Mouse (Mus musculus) heart, postnatal 0 days (tissue): ENCODE results near the gene Gpm6b. TPM values are rescaled to one million over a fixed set of nuclear protein-coding genes. Genes with fewer than 3 reads are reported as not detected.

Source experiments
- ATAC-seq: fragments of 200-750 bp; cut with Nextera tagmentation; 2 replicates; pipeline ENCODE4 v1.8.0; 2017; ENCODE audit warnings: low read depth, moderate number of reproducible peaks, moderate library complexity; ENCODE audit not compliant: insufficient read depth
- DNase-seq: peaks from one replicate; pipeline ENCODE4 v3.0.0-alpha.2; 2016; ENCODE audit warnings: low spot score
- H3K27ac ChIP-seq: fragments of 300-500 bp; sonication (generic); 2 replicates; pipeline ENCODE4 v1.5.1; 2014; ENCODE audit warnings: low read depth, mild to moderate bottlenecking
- H3K27me3 ChIP-seq: fragments of 300-500 bp; sonication (generic); 2 replicates; pipeline ENCODE4 v1.6.1; 2014; ENCODE audit warnings: low read length, mixed read lengths; ENCODE audit not compliant: control insufficient read depth, insufficient read depth
- H3K36me3 ChIP-seq: fragments of 300-500 bp; sonication (generic); replicated peaks from 2 replicates; pipeline ENCODE4 v1.6.1; 2014; ENCODE audit warnings: low read length, mixed read lengths; ENCODE audit not compliant: control insufficient read depth, insufficient read depth
- H3K4me1 ChIP-seq: fragments of 300-500 bp; sonication (generic); 2 replicates; pipeline ENCODE4 v1.6.1; 2014; ENCODE audit warnings: antibody characterized with exemption; ENCODE audit not compliant: control insufficient read depth, insufficient read depth
- H3K4me2 ChIP-seq: fragments of 300-500 bp; sonication (generic); 2 replicates; pipeline ENCODE4 v1.6.1; 2014; ENCODE audit warnings: low read depth, mild to moderate bottlenecking, low read length, moderate library complexity
- H3K4me3 ChIP-seq: fragments of 300-500 bp; sonication (generic); 2 replicates; pipeline ENCODE4 v1.5.1; 2014; ENCODE audit warnings: low read depth, low read length
- H3K9ac ChIP-seq: fragments of 300-500 bp; sonication (generic); replicated peaks from 2 replicates; pipeline ENCODE4 v1.6.1; 2014; ENCODE audit warnings: low read depth, low read length, mixed read lengths
- H3K9me3 ChIP-seq: fragments of 300-500 bp; sonication (generic); replicated peaks from 2 replicates; pipeline ENCODE4 v1.6.1; 2016; ENCODE audit warnings: low read length; ENCODE audit not compliant: control insufficient read depth
- CTCF ChIP-seq: IDR thresholded peaks from 2 replicates; pipeline ENCODE4 v1.5.1; 2016; ENCODE audit warnings: antibody characterized with exemption, control low read depth, low read depth
- EP300 ChIP-seq: IDR thresholded peaks from 2 replicates; pipeline ENCODE4 v1.6.1; 2016; ENCODE audit warnings: antibody characterized with exemption, low read depth
- WGBS: fragments of 180-500 bp; shearing (Covaris S2); extraction: QIAGEN DNeasy Blood & Tissue Kit; methylation state at CpG from one replicate; pipeline ENCODE4 v1.1.7; 2014; 5-methylcytosine and 5-hydroxymethylcytosine counted together
- polyA plus RNA-seq: library from polyadenylated mRNA; unstranded; fragments of >200 nt; fragmentation: Nextera tagmentation; extraction: Ambion mirVana; gene quantifications from 2 replicates; pipeline ENCODE4 v1.2.1, GENCODE M21; 2015
- total RNA-seq: library from RNA; depleted of rRNA; stranded (reverse); fragments of >200 nt; gene quantifications from 2 replicates; pipeline ENCODE4 v1.2.3, GENCODE M21; 2014; ENCODE audit warnings: low replicate concordance

Gene Gpm6b
- total and polyA plus RNA-seq, 2 experiments from 2014 or later: 3.9 to 13.0 TPM

- 59% methylated on average over 4 of the region's 4 CpGs for WGBS
- no peaks in the 10 kb centered on the region for H3K4me1 ChIP-seq
- no peaks in the 10 kb centered on the region for H3K9me3 ChIP-seq
- H3K9ac ChIP-seq: no peak overlapping the region
- H3K36me3 ChIP-seq: no peaks in the 10 kb centered on the region
- ATAC-seq: no peak
- TF ChIP-seq CTCF: no peak
- no peak for TF ChIP-seq EP300
- H3K4me3 ChIP-seq: no peak overlapping the region
- no peak overlapping the region for H3K27ac ChIP-seq
- no peaks in the 10 kb centered on the region for H3K27me3 ChIP-seq
- no peak overlapping the region for H3K4me2 ChIP-seq
- DNase-seq: no peak
Observed at GRCm38 (mm10) chrX:166339911-166340310, 101.2 kb downstream of the Gpm6b start.

GRCm38 (mm10) chrX:166341795-166342194, 103.1 kb downstream of the Gpm6b start:
- Histone ChIP-seq H3K9me3 (no peaks in the 10 kb centered on the region), H3K9ac (no peak overlapping the region), H3K36me3 (no peaks in the 10 kb centered on the region), H3K27me3 (no peaks in the 10 kb centered on the region), H3K4me2 (no peak overlapping the region), H3K4me1 (no peaks in the 10 kb centered on the region), H3K27ac (no peak overlapping the region), H3K4me3 (no peak overlapping the region)
- TF ChIP-seq EP300 (no peak), CTCF (no peak)
- 73% methylated on average over 6 of the region's 6 CpGs for WGBS
- DNase-seq: no peak
- ATAC-seq: no peak

- TF ChIP-seq CTCF (no peak), EP300 (no peak)
- H3K27ac ChIP-seq: no peak overlapping the region
- peak overlapping the region; percentile 48 for H3K4me2 ChIP-seq
- ATAC-seq (no peak), DNase-seq (no peak)
- H3K9ac ChIP-seq: no peak overlapping the region
- H3K36me3 ChIP-seq: no peaks in the 10 kb centered on the region
- H3K9me3 ChIP-seq: no peaks in the 10 kb centered on the region
- H3K27me3 ChIP-seq: no peaks in the 10 kb centered on the region
- H3K4me1 ChIP-seq: no peaks in the 10 kb centered on the region
- H3K4me3 ChIP-seq: peak overlapping the region; percentile 22
- 23% methylated on average over 10 of the region's 10 CpGs for WGBS
Observed at GRCm38 (mm10) chrX:166344228-166345015, 105.7 kb downstream of the Gpm6b start.

GRCm38 (mm10) chrX:166348086-166348485, 109.4 kb downstream of the Gpm6b start:
- Histone ChIP-seq H3K4me1 (no peaks in the 10 kb centered on the region), H3K36me3 (no peaks in the 10 kb centered on the region), H3K4me3 (no peak overlapping the region), H3K27me3 (no peaks in the 10 kb centered on the region), H3K9me3 (no peaks in the 10 kb centered on the region), H3K27ac (no peak overlapping the region), H3K9ac (no peak overlapping the region), H3K4me2 (no peak overlapping the region)
- TF ChIP-seq CTCF (no peak), EP300 (no peak)
- DNase-seq (no peak), ATAC-seq (no peak)
- 78% methylated on average over 6 of the region's 6 CpGs for WGBS

- H3K36me3 ChIP-seq: no peaks in the 10 kb centered on the region
- no peak overlapping the region for H3K27ac ChIP-seq
- TF ChIP-seq EP300 (no peak), CTCF (no peak)
- H3K27me3 ChIP-seq: no peaks in the 10 kb centered on the region
- 77% methylated on average over 4 of the region's 4 CpGs for WGBS
- H3K4me2 ChIP-seq: no peak overlapping the region
- no peaks in the 10 kb centered on the region for H3K4me1 ChIP-seq
- no peak for DNase-seq
- no peak for ATAC-seq
- no peak overlapping the region for H3K4me3 ChIP-seq
- H3K9ac ChIP-seq: no peak overlapping the region
- H3K9me3 ChIP-seq: no peaks in the 10 kb centered on the region
Observed at GRCm38 (mm10) chrX:166348634-166349033, 109.9 kb downstream of the Gpm6b start.

GRCm38 (mm10) chrX:166351790-166352189, 113.1 kb downstream of the Gpm6b start:
- Histone ChIP-seq H3K27me3 (no peaks in the 10 kb centered on the region), H3K4me1 (no peaks in the 10 kb centered on the region), H3K27ac (no peak overlapping the region), H3K9ac (no peak overlapping the region), H3K4me3 (no peak overlapping the region), H3K9me3 (no peaks in the 10 kb centered on the region), H3K36me3 (no peaks in the 10 kb centered on the region), H3K4me2 (no peak overlapping the region)
- ATAC-seq (no peak), DNase-seq (no peak)
- TF ChIP-seq CTCF (peak; percentile 68), EP300 (no peak)
- 26% methylated on average over 6 of the region's 6 CpGs for WGBS
